Mouse (Mus musculus) olfactory bulb, adult 2 months (tissue): ENCODE measurements around the gene Gstp2.

Source experiments
- CTCF ChIP-seq: fragments of 200-500 bp; IDR thresholded peaks from 2 replicates; pipeline ENCODE4 v1.5.1; 2012; ENCODE audit warnings: low read depth, mild to moderate bottlenecking, low read length, moderate library complexity; ENCODE audit not compliant: insufficient read depth
- POLR2A ChIP-seq: fragments of 200-500 bp; IDR thresholded peaks from 2 replicates; pipeline ENCODE4 v1.6.1; 2012; ENCODE audit warnings: mild to moderate bottlenecking, low read depth, low read length, moderate library complexity; ENCODE audit not compliant: insufficient read depth

- TF ChIP-seq POLR2A (no peak), CTCF (no peak)
Measured at GRCm38 (mm10) chr19:4079594-4079993, 33.8 kb upstream of the Gstp2 start.
